Mouse (Mus musculus) thymus, postnatal 36 days (tissue): ENCODE data around the gene Ushbp1.
"Not testable (repeated sequence)": the region's sequence is repeated elsewhere in the genome, so short reads cannot be mapped to it uniquely, and the experiment has no call there.

Experiments used
- DNase-seq, 2 experiments: peaks; one replicate each; pipeline ENCODE4 v3.0.0; 2022; ENCODE audit warnings: mixed read lengths in 2 of 2

The Ushbp1 gene

DNA sequence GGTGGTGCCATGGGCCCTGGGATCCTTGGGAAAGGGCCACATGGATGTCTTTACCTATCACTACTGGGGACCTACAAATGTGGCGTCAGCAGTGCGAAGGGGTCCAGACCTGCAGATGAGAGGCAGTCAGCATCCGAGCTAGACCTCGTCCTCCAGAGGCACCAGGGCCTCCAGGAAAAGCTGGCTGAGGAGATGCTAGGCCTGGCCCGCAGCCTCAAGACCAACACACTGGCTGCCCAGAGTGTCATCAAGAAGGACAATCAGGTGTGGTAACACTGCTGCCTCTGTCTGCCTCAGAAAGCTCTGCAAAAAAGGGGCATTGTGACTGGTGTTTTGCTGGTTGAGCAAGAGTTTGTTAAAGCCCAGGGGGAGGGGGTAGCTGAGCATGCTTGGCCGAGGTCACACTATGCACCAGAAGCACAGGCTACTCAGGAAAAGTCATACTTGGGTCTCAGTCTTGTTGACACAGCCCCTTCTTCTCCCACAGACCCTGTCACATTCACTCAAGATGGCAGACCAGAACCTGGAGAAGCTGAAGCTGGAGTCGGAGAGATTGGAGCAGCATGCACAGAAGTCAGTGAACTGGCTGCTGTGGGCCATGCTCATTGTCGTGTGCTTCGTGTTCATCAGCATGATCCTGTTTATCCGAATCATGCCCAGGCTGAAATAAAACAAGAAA is 26.4 kb downstream of the Ushbp1 start:
- no peak for DNase-seq

- no peak for DNase-seq
Observed at GRCm38 (mm10) chr8:71368366-71368765, 27.2 kb downstream of the Ushbp1 start.

GRCm38 (mm10) chr8:71367529-71368176 is 27.9 kb downstream of the Ushbp1 start:
- DNase-seq, result peak in 1 of 2 experiments; percentile 28

- peak; percentile 89 to 93 for DNase-seq
Observed at GRCm38 (mm10) chr8:71366771-71367528, 28.7 kb downstream of the Ushbp1 start, which contains the start of gene Use1. TSS of gene Use1 (plus strand) at chr8:71366848.

DNA sequence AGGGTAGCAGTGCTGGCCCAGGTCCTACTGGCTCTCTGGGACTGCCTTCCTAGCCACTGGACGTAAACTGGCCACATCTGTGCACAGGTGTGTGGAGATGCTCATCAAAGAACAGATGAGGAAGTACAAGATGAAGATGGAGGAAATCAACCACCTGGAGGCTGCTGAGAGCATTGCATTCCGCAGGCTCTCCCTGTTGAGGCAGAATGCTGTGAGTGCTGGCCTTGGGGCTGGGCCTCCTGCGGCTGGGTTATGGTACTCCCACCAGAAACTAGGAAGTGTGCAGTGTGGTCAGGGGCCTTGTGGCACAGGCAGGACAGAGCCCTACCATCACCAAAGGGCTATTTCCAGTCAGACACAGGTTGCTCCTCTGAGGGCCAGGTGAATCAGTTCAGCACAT is 37.6 kb downstream of the Ushbp1 start:
- DNase-seq, result no peak

- no peak for DNase-seq
Observed at GRCm38 (mm10) chr8:71351520-71351919, 44.1 kb downstream of the Ushbp1 start.

- no peak for DNase-seq
Observed at GRCm38 (mm10) chr8:71351117-71351516, 44.5 kb downstream of the Ushbp1 start.

DNA sequence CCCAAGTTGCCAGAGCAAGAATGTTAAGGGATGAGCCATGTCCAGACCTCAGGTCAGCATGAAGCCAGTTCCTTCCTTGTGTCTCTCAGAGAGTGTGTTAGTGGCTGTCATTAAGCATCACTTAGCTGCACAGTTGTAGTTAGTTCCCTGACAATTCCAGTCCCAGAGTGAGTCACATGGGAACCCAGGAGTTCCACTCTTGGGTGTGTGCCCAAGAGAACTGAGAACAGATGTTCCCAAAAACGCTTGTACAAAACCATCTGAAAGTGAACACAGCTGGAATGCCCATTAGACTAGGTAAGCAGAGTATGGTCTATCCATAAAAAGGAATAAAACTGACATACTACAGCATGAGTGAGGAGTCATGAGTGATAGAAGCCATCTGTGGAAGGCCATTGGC is 49.0 kb downstream of the Ushbp1 start:
- DNase-seq, result no peak

DNA sequence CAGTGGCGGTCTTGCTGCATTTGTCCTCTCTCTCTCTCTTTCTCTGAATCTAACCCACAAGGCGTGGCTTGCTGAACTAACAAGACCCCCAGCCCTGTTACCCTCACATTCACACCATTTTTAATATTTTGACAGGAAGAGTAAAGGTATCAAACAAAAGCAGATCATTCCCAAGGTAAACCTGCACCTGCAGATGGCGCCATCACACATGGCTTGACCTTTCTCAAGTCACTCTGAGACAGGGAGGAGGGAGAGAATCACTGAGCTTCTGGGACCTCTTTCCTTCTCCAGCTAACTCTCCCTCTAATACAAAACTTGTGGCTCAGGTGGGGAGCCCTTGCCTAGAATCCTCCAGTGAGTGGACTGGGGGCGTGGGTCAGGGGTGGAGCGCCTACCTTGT is 55.0 kb downstream of the Ushbp1 start:
- DNase-seq, result peak; percentile 45 to 48

GRCm38 (mm10) chr8:71337834-71338233 is 57.8 kb downstream of the Ushbp1 start:
- DNase-seq, result not testable (repeated sequence)
